Mouse (Mus musculus) intestine, embryonic 16.5 days (tissue): ENCODE measurements at regions not wholly inside any gene's neighbourhood (a gene's known extent, or its start where the extent isn't known, plus 50 kb on each side); places are given as distances from the start of the nearest gene placed in this dataset.

Source experiments
- ATAC-seq: fragments of 200-750 bp; cut with Nextera tagmentation; 2 replicates; pipeline ENCODE4 v1.8.0; 2017; ENCODE audit warnings: moderate TSS enrichment, moderate library complexity
- H3K27ac ChIP-seq: fragments of 300-500 bp; sonication (generic); 2 replicates; pipeline ENCODE4 v1.5.1; 2014; ENCODE audit warnings: mild to moderate bottlenecking, low read length
- H3K27me3 ChIP-seq: fragments of 300-500 bp; sonication (generic); replicated peaks from 2 replicates; pipeline ENCODE4 v1.6.1; 2014; ENCODE audit warnings: low read length, control low read depth, mixed read lengths; ENCODE audit not compliant: control insufficient read depth, insufficient read depth
- H3K36me3 ChIP-seq: fragments of 300-500 bp; sonication (generic); 2 replicates; pipeline ENCODE4 v1.6.1; 2014; ENCODE audit warnings: low read length, control low read depth; ENCODE audit not compliant: control insufficient read depth, insufficient read depth
- H3K4me1 ChIP-seq: fragments of 300-500 bp; sonication (generic); 2 replicates; pipeline ENCODE4 v1.6.1; 2014; ENCODE audit warnings: low read length, control low read depth, mixed read lengths; ENCODE audit not compliant: control insufficient read depth, insufficient read depth
- H3K4me2 ChIP-seq: fragments of 300-500 bp; sonication (generic); 2 replicates; pipeline ENCODE4 v1.6.1; 2014; ENCODE audit warnings: low read depth, low read length, control low read depth
- H3K4me3 ChIP-seq: fragments of 300-500 bp; sonication (generic); 2 replicates; pipeline ENCODE4 v1.5.1; 2014; ENCODE audit warnings: mild to moderate bottlenecking, low read length
- H3K9ac ChIP-seq: fragments of 300-500 bp; sonication (generic); 2 replicates; pipeline ENCODE4 v1.6.1; 2014; ENCODE audit warnings: low read depth, low read length
- H3K9me3 ChIP-seq: fragments of 300-500 bp; sonication (generic); 2 replicates; pipeline ENCODE4 v1.6.1; 2016; ENCODE audit warnings: low read length, control low read depth; ENCODE audit not compliant: control insufficient read depth
- WGBS: fragments of 180-500 bp; shearing (Covaris S2); extraction: QIAGEN DNeasy Blood & Tissue Kit; methylation state at CpG from one replicate; pipeline ENCODE4 v1.1.7; 2014; 5-methylcytosine and 5-hydroxymethylcytosine counted together

GRCm38 (mm10) chr15:62284606-62285531 is 1362.1 kb upstream of the A1bg start:
- Histone ChIP-seq H3K4me2 (no peak overlapping the region), H3K27me3 (no peaks in the 10 kb centered on the region), H3K27ac (no peak overlapping the region), H3K4me3 (no peak overlapping the region), H3K36me3 (no peaks in the 10 kb centered on the region), H3K9me3 (no peaks in the 10 kb centered on the region), H3K4me1 (peaks cover 8% of the 10 kb centered on the region; the same call in 1 of the 2 replicates), H3K9ac (no peak overlapping the region)
- 92% methylated on average over 7 of the region's 7 CpGs for WGBS
- ATAC-seq: no peak

GRCm38 (mm10) chr15:62283661-62284429 is 1361.0 kb upstream of the A1bg start:
- Histone ChIP-seq H3K36me3 (no peaks in the 10 kb centered on the region), H3K27me3 (no peaks in the 10 kb centered on the region), H3K4me3 (no peak overlapping the region), H3K4me1 (peaks cover 8% of the 10 kb centered on the region; the same call in 1 of the 2 replicates), H3K9me3 (no peaks in the 10 kb centered on the region), H3K9ac (no peak overlapping the region), H3K4me2 (no peak overlapping the region), H3K27ac (no peak overlapping the region)
- ATAC-seq: no peak; the same call in 1 of the 2 replicates
- 47% methylated on average over 6 of the region's 6 CpGs for WGBS

- ATAC-seq: no peak
- peaks cover 8% of the 10 kb centered on the region; the same call in 1 of the 2 replicates for H3K4me1 ChIP-seq
- H3K36me3 ChIP-seq: no peaks in the 10 kb centered on the region
- 61% methylated on average over 9 of the region's 9 CpGs for WGBS
- no peak overlapping the region for H3K4me3 ChIP-seq
- no peak overlapping the region for H3K27ac ChIP-seq
- no peaks in the 10 kb centered on the region for H3K9me3 ChIP-seq
- no peak overlapping the region for H3K4me2 ChIP-seq
- H3K9ac ChIP-seq: no peak overlapping the region
- no peaks in the 10 kb centered on the region for H3K27me3 ChIP-seq
Observed at GRCm38 (mm10) chr15:62282646-62283045, 1359.8 kb upstream of the A1bg start.

- H3K9ac ChIP-seq: no peak overlapping the region
- peaks cover 5% of the 10 kb centered on the region; the same call in 1 of the 2 replicates for H3K4me1 ChIP-seq
- no peaks in the 10 kb centered on the region for H3K27me3 ChIP-seq
- no peaks in the 10 kb centered on the region for H3K9me3 ChIP-seq
- no peak overlapping the region for H3K27ac ChIP-seq
- H3K4me2 ChIP-seq: no peak overlapping the region
- no peak overlapping the region for H3K4me3 ChIP-seq
- no peaks in the 10 kb centered on the region for H3K36me3 ChIP-seq
- 76% methylated on average over 1 of the region's 1 CpGs for WGBS
- ATAC-seq: no peak
Observed at GRCm38 (mm10) chr15:62282116-62282515, 1359.3 kb upstream of the A1bg start.

GRCm38 (mm10) chr15:62279526-62279925 is 1356.7 kb upstream of the A1bg start:
- no peak overlapping the region for H3K9ac ChIP-seq
- peaks cover 4% of the 10 kb centered on the region; the same call in 1 of the 2 replicates for H3K4me1 ChIP-seq
- H3K9me3 ChIP-seq: no peaks in the 10 kb centered on the region
- ATAC-seq: no peak
- WGBS: 86% methylated on average over 2 of the region's 2 CpGs
- H3K27ac ChIP-seq: no peak overlapping the region
- no peak overlapping the region for H3K4me2 ChIP-seq
- no peaks in the 10 kb centered on the region for H3K27me3 ChIP-seq
- H3K36me3 ChIP-seq: no peaks in the 10 kb centered on the region
- no peak overlapping the region for H3K4me3 ChIP-seq

GRCm38 (mm10) chr15:62274818-62275217 is 1352.0 kb upstream of the A1bg start:
- no peaks in the 10 kb centered on the region for H3K4me1 ChIP-seq
- ATAC-seq: no peak
- H3K4me2 ChIP-seq: no peak overlapping the region
- 93% methylated on average over 1 of the region's 1 CpGs for WGBS
- H3K36me3 ChIP-seq: no peaks in the 10 kb centered on the region
- H3K27ac ChIP-seq: no peak overlapping the region
- H3K4me3 ChIP-seq: no peak overlapping the region
- H3K27me3 ChIP-seq: no peaks in the 10 kb centered on the region
- no peak overlapping the region for H3K9ac ChIP-seq
- no peaks in the 10 kb centered on the region for H3K9me3 ChIP-seq

- 62% methylated on average over 1 of the region's 1 CpGs for WGBS
Observed at GRCm38 (mm10) chr15:62273855-62274488, 1351.2 kb upstream of the A1bg start.

GRCm38 (mm10) chr15:62272755-62273154 is 1349.9 kb upstream of the A1bg start:
- no peak for ATAC-seq

More at GRCm38 (mm10) chr15:62273855-62274488, 1351.2 kb upstream of the A1bg start:
- Histone ChIP-seq H3K36me3 (no peaks in the 10 kb centered on the region), H3K27ac (no peak overlapping the region), H3K4me1 (no peaks in the 10 kb centered on the region), H3K4me3 (no peak overlapping the region), H3K9me3 (no peaks in the 10 kb centered on the region), H3K4me2 (no peak overlapping the region), H3K9ac (no peak overlapping the region), H3K27me3 (no peaks in the 10 kb centered on the region)
- ATAC-seq: no peak

GRCm38 (mm10) chr15:62271428-62271827 is 1348.6 kb upstream of the A1bg start:
- no peak overlapping the region for H3K9ac ChIP-seq
- H3K9me3 ChIP-seq: no peaks in the 10 kb centered on the region
- no peaks in the 10 kb centered on the region for H3K27me3 ChIP-seq
- H3K4me1 ChIP-seq: no peaks in the 10 kb centered on the region
- no peak overlapping the region for H3K4me2 ChIP-seq
- ATAC-seq: no peak
- no peak overlapping the region for H3K27ac ChIP-seq
- no peak overlapping the region for H3K4me3 ChIP-seq
- H3K36me3 ChIP-seq: no peaks in the 10 kb centered on the region
- 77% methylated on average over 2 of the region's 2 CpGs for WGBS

More at GRCm38 (mm10) chr15:62272755-62273154, 1349.9 kb upstream of the A1bg start:
- Histone ChIP-seq H3K9ac (no peak overlapping the region), H3K9me3 (no peaks in the 10 kb centered on the region), H3K4me2 (no peak overlapping the region), H3K27ac (no peak overlapping the region), H3K36me3 (no peaks in the 10 kb centered on the region), H3K4me3 (no peak overlapping the region), H3K4me1 (no peaks in the 10 kb centered on the region), H3K27me3 (no peaks in the 10 kb centered on the region)
- 82% methylated on average over 2 of the region's 2 CpGs for WGBS
